Mouse (Mus musculus) CH12.LX (cell line): Measurements from ENCODE around the gene Edn2. TPM values are rescaled to one million over a fixed set of nuclear protein-coding genes. Genes with fewer than 3 reads are reported as not detected.

Experiments used
- DNase-seq: peaks from one replicate; pipeline ENCODE4 v3.0.0-alpha.2; 2013; ENCODE audit errors: extremely low read depth
- H3K27ac ChIP-seq: 2 replicates; pipeline ENCODE4 v1.5.1; 2012; ENCODE audit warnings: low read depth, mild to moderate bottlenecking, control low read depth, moderate library complexity; ENCODE audit not compliant: insufficient read depth
- H3K27me3 ChIP-seq: replicated peaks from 2 replicates; pipeline ENCODE3; 2012; ENCODE audit warnings: inconsistent platforms
- H3K36me3 ChIP-seq, 2 experiments: replicated peaks in 1 of 2; 2 replicates each; pipeline versions ENCODE3 to v1.6.1; 2012; ENCODE audit warnings: inconsistent platforms in 1 of 2, low read length in 1 of 2, mild to moderate bottlenecking in 1 of 2, mixed read lengths in 1 of 2, moderate library complexity in 1 of 2; ENCODE audit not compliant: control insufficient read depth in 1 of 2, insufficient read depth in 1 of 2
- H3K4me1 ChIP-seq, 2 experiments: 2 replicates each; pipeline ENCODE4 v1.6.1; 2012; ENCODE audit warnings: inconsistent platforms in 1 of 2, moderate library complexity in 1 of 2; ENCODE audit not compliant: insufficient read depth in 2 of 2, control insufficient read depth in 1 of 2
- H3K4me2 ChIP-seq: 2 replicates; pipeline ENCODE4 v1.6.1; 2012; ENCODE audit warnings: low read depth, mild to moderate bottlenecking, control low read depth; ENCODE audit not compliant: poor library complexity, insufficient read depth, severe bottlenecking
- H3K4me3 ChIP-seq, 3 experiments: fragments of 150-350 bp in 1 of 3; sonication (generic) in 1 of 3; replicated peaks in 1 of 3; 2 replicates each; pipeline versions ENCODE3 to v1.5.1; 2011 to 2012; ENCODE audit warnings: low read depth in 2 of 3, low read length in 2 of 3, mild to moderate bottlenecking in 2 of 3, moderate library complexity in 2 of 3, control low read depth in 1 of 3, improper control_type of control experiment in 1 of 3, inconsistent platforms in 1 of 3, mixed read lengths in 1 of 3; ENCODE audit not compliant: poor library complexity in 1 of 3
- H3K79me2 ChIP-seq: replicated peaks from 2 replicates; pipeline ENCODE4 v1.6.1; 2012; ENCODE audit warnings: mild to moderate bottlenecking, moderate library complexity; ENCODE audit not compliant: control insufficient read depth, poor library complexity, insufficient read depth, severe bottlenecking; ENCODE audit errors: extremely low read depth
- H3K9ac ChIP-seq: 2 replicates; pipeline ENCODE4 v1.6.1; 2012; ENCODE audit warnings: low read depth, mild to moderate bottlenecking, control low read depth, moderate library complexity; ENCODE audit not compliant: insufficient read depth
- H3K9me3 ChIP-seq: replicated peaks from 2 replicates; pipeline ENCODE3; 2012; ENCODE audit warnings: low read length, inconsistent platforms, mixed read lengths
- CTCF ChIP-seq, 2 experiments: IDR thresholded peaks in 1 of 2; conservative IDR thresholded peaks in 1 of 2; 2 replicates each; pipeline ENCODE4 v1.5.1; 2011 to 2012; ENCODE audit warnings: low read depth in 2 of 2, low read length in 2 of 2, improper control_type of control experiment in 1 of 2, inconsistent platforms in 1 of 2, mild to moderate bottlenecking in 1 of 2, moderate library complexity in 1 of 2
- E2F4 ChIP-seq: IDR thresholded peaks from 2 replicates; pipeline ENCODE4 v1.6.1; 2011; ENCODE audit warnings: low read depth, low read length, improper control_type of control experiment; ENCODE audit not compliant: insufficient replicate concordance
- ELF1 ChIP-seq: IDR thresholded peaks from 2 replicates; pipeline ENCODE4 v1.6.1; 2014; ENCODE audit warnings: low read depth, mild to moderate bottlenecking, inconsistent platforms, low read length, improper control_type of control experiment
- EP300 ChIP-seq: IDR thresholded peaks from 2 replicates; pipeline ENCODE4 v1.6.1; 2011; ENCODE audit warnings: low read length, improper control_type of control experiment
- GABPA ChIP-seq: IDR thresholded peaks from 2 replicates; pipeline ENCODE4 v1.6.1; 2012; ENCODE audit warnings: low read depth, low read length, improper control_type of control experiment, inconsistent platforms; ENCODE audit not compliant: insufficient replicate concordance
- IRF4 ChIP-seq: IDR thresholded peaks from 2 replicates; pipeline ENCODE4 v1.6.1; 2014; ENCODE audit warnings: low read depth, mild to moderate bottlenecking, inconsistent platforms, low read length, improper control_type of control experiment
- JUND ChIP-seq: conservative IDR thresholded peaks from 2 replicates; pipeline ENCODE4 v1.6.1; 2011; ENCODE audit warnings: low read depth, low read length, improper control_type of control experiment
- KAT2A ChIP-seq: IDR thresholded peaks from 2 replicates; pipeline ENCODE4 v1.6.1; 2012; ENCODE audit warnings: low read length, improper control_type of control experiment, inconsistent platforms; ENCODE audit not compliant: insufficient replicate concordance
- MAFK ChIP-seq: IDR thresholded peaks from 2 replicates; pipeline ENCODE4 v1.6.1; 2011; ENCODE audit warnings: low read length, improper control_type of control experiment; ENCODE audit not compliant: insufficient replicate concordance
- MAX ChIP-seq: IDR thresholded peaks from 2 replicates; pipeline ENCODE4 v1.6.1; 2011; ENCODE audit warnings: low read length, improper control_type of control experiment
- MAZ ChIP-seq: IDR thresholded peaks from 2 replicates; pipeline ENCODE4 v1.6.1; 2012; ENCODE audit warnings: low read depth, mild to moderate bottlenecking, inconsistent platforms, low read length, improper control_type of control experiment, moderate library complexity
- MEF2A ChIP-seq: IDR thresholded peaks from 2 replicates; pipeline ENCODE4 v1.6.1; 2014; ENCODE audit warnings: low read depth, mild to moderate bottlenecking, inconsistent platforms, low read length, improper control_type of control experiment, borderline replicate concordance
- MYC ChIP-seq: IDR thresholded peaks from 2 replicates; pipeline ENCODE4 v1.6.1; 2011; ENCODE audit warnings: low read depth, mild to moderate bottlenecking, improper control_type of control experiment, low read length
- NELFE ChIP-seq: IDR thresholded peaks from 2 replicates; pipeline ENCODE4 v1.6.1; 2011; ENCODE audit warnings: low read depth, low read length, improper control_type of control experiment
- POLR2AphosphoS2 ChIP-seq: IDR thresholded peaks from 2 replicates; pipeline ENCODE4 v1.6.1; 2011; ENCODE audit warnings: low read depth, low read length, improper control_type of control experiment
- RAD21 ChIP-seq: IDR thresholded peaks from 2 replicates; pipeline ENCODE4 v1.6.1; 2011; ENCODE audit warnings: low read depth, mild to moderate bottlenecking, low read length, improper control_type of control experiment, moderate library complexity
- USF1 ChIP-seq: IDR thresholded peaks from 2 replicates; pipeline ENCODE4 v1.6.1; 2014; ENCODE audit warnings: low read depth, mild to moderate bottlenecking, inconsistent platforms, low read length, improper control_type of control experiment
- USF2 ChIP-seq: conservative IDR thresholded peaks from 2 replicates; pipeline ENCODE4 v1.6.1; 2011; ENCODE audit warnings: low read depth, low read length, improper control_type of control experiment
- ZC3H11A ChIP-seq: IDR thresholded peaks from 2 replicates; pipeline ENCODE4 v1.6.1; 2012; ENCODE audit warnings: low read depth, mild to moderate bottlenecking, inconsistent platforms, low read length, improper control_type of control experiment
- dilution Hi-C: fragments of 300-500 bp; cut with MboI; formaldehyde crosslinking; loops from 2 replicates; pipeline ENCODE4 v1.14.3; 2020; ENCODE audit warnings: low sequenced_read_pairs; ENCODE audit not compliant: extremely low pct_unique_long_range_greater_than_20kb, extremely low pct_ligation_motif_present
- in situ Hi-C: fragments of 300-500 bp; cut with MboI; formaldehyde crosslinking; loops from 3 replicates; pipeline ENCODE4 v1.14.3; 2019; ENCODE audit warnings: low sequenced_read_pairs, low pct_ligation_motif_present, low pct_unique_long_range_greater_than_20kb, mixed read lengths
- polyA plus RNA-seq: library from polyadenylated mRNA; unstranded; fragments of >175 nt; gene quantifications from 2 replicates; pipeline ENCODE4 v1.2.1, GENCODE M21; 2012; ENCODE audit warnings: low read depth; ENCODE audit not compliant: insufficient read length
- total RNA-seq, 2 experiments: library from RNA; depleted of rRNA; stranded (reverse); fragments of 300-350 nt in 1 of 2; fragments of >200 nt in 1 of 2; gene quantifications; 2 replicates each; pipeline ENCODE4 v1.2.3; 2012 to 2014

The Edn2 gene
- total and polyA plus RNA-seq, 3 experiments, result not detected

GRCm38 (mm10) chr4:120134223-120134622, 26.8 kb upstream of the Edn2 start:
- DNase-seq, result no peak
- Histone ChIP-seq H3K4me1 (peaks cover 0 to 15% of the 10 kb centered on the region in 2 experiments; a peak in 2 of 4 replicates), H3K9ac (no peak overlapping the region), H3K79me2 (no peaks in the 10 kb centered on the region), H3K4me2 (no peak overlapping the region), H3K27me3 (no peaks in the 10 kb centered on the region), H3K36me3 (peaks cover 46 to 61% of the 10 kb centered on the region in 2 experiments), H3K4me3 (no peak overlapping the region), H3K9me3 (no peaks in the 10 kb centered on the region), H3K27ac (no peak overlapping the region)
- TF ChIP-seq GABPA (no peak), USF2 (no peak), USF1 (no peak), MAFK (no peak), NELFE (no peak), CTCF (conservative IDR thresholded peaks at IDR 0.05 in 1 of 2, IDR thresholded peaks at IDR 0.05 in 1 of 2; ENCODE audit: low read depth in 2 of 2, low read length in 2 of 2) (no peak), E2F4 (no peak), IRF4 (no peak), ZC3H11A (no peak), MEF2A (no peak), ELF1 (no peak), EP300 (no peak)
- in situ Hi-C loops (no loop called here), dilution Hi-C loops (no loop called here)

- dilution Hi-C loops (no loop called here), in situ Hi-C loops (no loop called here)
- Histone ChIP-seq H3K27me3 (peaks cover 12% of the 10 kb centered on the region), H3K9me3 (no peaks in the 10 kb centered on the region), H3K9ac (no peak overlapping the region), H3K4me3 (no peak overlapping the region), H3K4me1 (no peaks in the 10 kb centered on the region)
- no peak for TF ChIP-seq ELF1
- TF ChIP-seq, all 38 proteins: peak for 0
- Histone ChIP-seq H3K27ac (no peak overlapping the region), H3K79me2 (no peaks in the 10 kb centered on the region), H3K36me3 (no peaks in the 10 kb centered on the region), H3K4me2 (no peak overlapping the region)
- no peak for DNase-seq
Observed at GRCm38 (mm10) chr4:120141810-120142209, 19.2 kb upstream of the Edn2 start.

GRCm38 (mm10) chr4:120142905-120143304, 18.1 kb upstream of the Edn2 start:
- H3K4me2 ChIP-seq, result no peak overlapping the region
- H3K4me1 ChIP-seq, result no peaks in the 10 kb centered on the region
- TF ChIP-seq MAX, result no peak
- no peak for TF ChIP-seq RAD21
- TF ChIP-seq JUND, result no peak
- TF ChIP-seq MAZ, result no peak
- no peak for TF ChIP-seq MAFK
- TF ChIP-seq IRF4, result no peak
- TF ChIP-seq ZC3H11A, result no peak
- no peak for TF ChIP-seq KAT2A
- no peak for TF ChIP-seq POLR2AphosphoS2
- TF ChIP-seq MYC, result no peak
- H3K9ac ChIP-seq, result no peak overlapping the region
- H3K36me3 ChIP-seq, result no peaks in the 10 kb centered on the region
- H3K79me2 ChIP-seq, result no peaks in the 10 kb centered on the region
- dilution Hi-C loops, result no loop called here
- in situ Hi-C loops, result no loop called here
- DNase-seq, result no peak
- no peaks in the 10 kb centered on the region for H3K9me3 ChIP-seq
- H3K27me3 ChIP-seq, result peaks cover 12% of the 10 kb centered on the region
- no peak overlapping the region for H3K27ac ChIP-seq
- no peak overlapping the region for H3K4me3 ChIP-seq
